23 mouse cellular contexts compared by ENCODE assay signal in the genomic region with DNA sequence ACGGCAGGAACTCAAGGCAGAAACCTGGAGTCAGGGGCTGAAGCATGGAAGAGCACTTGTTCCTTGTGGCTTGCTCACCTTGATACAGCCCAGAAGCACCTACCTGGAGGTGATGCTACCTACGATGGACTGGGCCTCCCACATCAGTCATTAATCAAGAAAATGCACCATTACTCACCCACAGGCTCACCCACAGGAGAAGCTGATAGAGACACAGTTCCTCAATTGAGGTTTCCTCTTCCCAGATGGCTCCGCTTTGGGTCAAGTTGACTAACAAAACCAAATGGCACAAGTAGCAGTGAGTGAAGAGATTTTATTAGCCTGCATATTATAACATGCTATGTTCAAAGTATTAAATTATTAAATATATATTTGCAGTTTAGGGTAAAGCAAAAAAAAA. TPM values are rescaled to one million over a fixed set of nuclear protein-coding genes. Genes with fewer than 3 reads are reported as not detected.
"Had no signal": no experiment of that assay in that cellular context is flagged by ENCODE, and none has a peak within 500 bp of the region (broad histone marks: within the 10 kb centered on the region; RNA-seq: fewer than 3 reads in every experiment).

No protein-coding gene starts in this region.

- DNase-seq: gastrocnemius, postnatal 14 days; gastrocnemius, postnatal 36 days; heart, adult 18-20 months; heart, postnatal 10 days; kidney, adult 18-20 months; kidney, adult 8-10 months; kidney, postnatal 10 days; kidney, postnatal 25 days; kidney, postnatal 4 days; liver had no signal

- ATAC-seq: hindbrain, embryonic 16.5 days; inflammation-experienced regulatory T-cells, adult 6 months; intestine, embryonic 15.5 days; intestine, postnatal 0 days had no signal

RNA-seq across cellular contexts. Expression of gene Ube2u, which starts 9.8 kb away (rescaled TPM):
- total RNA-seq: gastrocnemius, adult 18-20 months; gastrocnemius, adult 8-10 months; gastrocnemius, postnatal 14 days; gastrocnemius, postnatal 36 days; heart, adult 18-20 months; heart, adult 8-10 months; heart, postnatal 10 days; heart, postnatal 25 days; layer of hippocampus, adult 2 months; layer of hippocampus, postnatal 25 days; left cerebral cortex, adult 2 months; left cerebral cortex, postnatal 14 days; left cerebral cortex, postnatal 36 days had no signal
